Mouse (Mus musculus) Patski (cell line): ENCODE data around the gene Cs. TPM values are rescaled to one million over a fixed set of nuclear protein-coding genes. Genes with fewer than 3 reads are reported as not detected.
A peak's percentile ranks its signal among the peaks of the same experiment; 100 is the strongest.

Experiments
- ATAC-seq: fragments of 100-300 bp; one replicate; pipeline ENCODE4 v1.8.0; 2021
- CTCF ChIA-PET: fragments of 350-600 bp; sonication (Branson Sonifier 250); formaldehyde crosslinking; loops from one replicate; lab custom pipeline; 2022; ENCODE audit warnings: inconsistent platforms; lab: Charles Lee
- POLR2A ChIA-PET: fragments of 350-600 bp; sonication (Branson Sonifier 250); formaldehyde crosslinking; loops from one replicate; lab custom pipeline; 2022; ENCODE audit warnings: antibody characterized with exemption, inconsistent platforms; lab: Charles Lee
- DNase-seq: peaks from one replicate; pipeline ENCODE4 v3.0.0-alpha.2; 2011; ENCODE audit warnings: low read depth, low spot score
- H3K27me3 ChIP-seq: fragments of 371-371 bp; one replicate; pipeline ENCODE4 v1.5.1; 2021
- CTCF ChIP-seq: fragments of 100-300 bp; IDR thresholded peaks from one replicate; pipeline ENCODE4 v1.5.1; 2021
- in situ Hi-C: fragments of 300-500 bp; cut with MboI; formaldehyde crosslinking; loops from 3 replicates; pipeline ENCODE4 v1.11.1; 2018; ENCODE audit warnings: low pct_unique_long_range_greater_than_20kb, mixed read lengths
- polyA plus RNA-seq: library from polyadenylated mRNA; unstranded; gene quantifications from one replicate; pipeline ENCODE4 v1.2.3, GENCODE M21; 2021

Gene Cs
- polyA plus RNA-seq, 1 experiment from 2014 or later = 279 TPM

DNA sequence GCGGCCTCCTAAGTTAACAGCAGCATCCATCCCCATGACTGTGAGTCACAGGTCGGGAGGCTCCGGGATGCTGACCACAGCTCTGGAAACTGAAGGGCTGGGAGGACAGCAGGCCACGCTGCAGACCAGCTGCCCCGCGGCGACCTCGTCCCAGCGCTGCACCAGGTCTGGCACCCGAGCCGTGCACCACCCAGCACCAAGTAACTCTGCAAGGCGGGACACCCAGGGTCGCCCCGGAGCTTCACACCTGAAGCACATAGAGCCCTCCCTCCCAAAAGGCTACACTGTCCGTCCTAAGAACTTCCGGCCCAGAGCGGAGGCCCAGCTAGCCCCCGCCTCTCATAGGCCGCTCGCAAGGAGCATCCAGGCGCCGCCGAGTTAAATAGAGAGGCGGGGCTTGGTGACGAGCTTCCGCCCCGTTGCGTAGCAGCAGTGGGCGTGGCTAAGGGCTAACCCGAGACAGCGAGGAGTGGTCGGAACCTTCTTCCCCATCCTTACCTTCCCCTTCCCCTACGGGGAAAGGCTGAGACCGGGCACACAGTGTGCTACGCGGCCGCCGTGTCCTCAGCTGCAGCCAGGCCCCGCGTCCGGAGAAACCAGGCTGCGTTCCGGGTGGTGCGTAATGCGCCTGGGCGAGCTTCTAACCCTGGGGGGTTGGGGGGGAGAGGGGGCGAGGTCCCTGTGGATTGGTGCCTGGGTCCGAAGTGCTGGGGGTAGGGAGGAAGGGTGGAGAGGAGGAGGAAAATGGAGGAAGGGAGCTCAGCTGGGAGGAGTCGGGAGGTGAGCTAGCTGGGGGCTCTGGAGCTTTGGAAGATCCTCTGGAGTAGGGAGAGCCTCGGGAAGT, 73.9 kb downstream of the Cs start, which contains the start of the genes Nabp2 and Rnf41:
Gene Nabp2 (minus strand): TSS at position 282 of the 844 bp plus-strand sequence.
Gene Rnf41 (plus strand): TSS at position 447 of the 844 bp plus-strand sequence.
- ChIA-PET POLR2A (interaction anchor here (0.6 to 1.8 kb wide), 11 partner anchors 10 to 89 kb away, joined by 3 to 7 read pairs (median 4); partner anchors contain the start of genes Ankrd52 and Coq10a), CTCF (interaction anchor here (0.9 to 2.0 kb wide), 11 partner anchors 9 to 136 kb away, joined by 3 to 10 read pairs (median 3); partner anchors contain the start of genes Ankrd52, Coq10a, Myl6 and Zc3h10)
- TF ChIP-seq CTCF = no peak
- in situ Hi-C loops = no loop called here
- no peaks in the 10 kb centered on the region for H3K27me3 ChIP-seq
- ATAC-seq = peak; percentile 81
- DNase-seq = peak; percentile 83

- H3K27me3 ChIP-seq = no peaks in the 10 kb centered on the region
- ChIA-PET POLR2A (interaction anchor here (0.7 to 1.8 kb wide), 7 partner anchors 9 to 89 kb away, joined by 3 to 7 read pairs (median 6); partner anchors contain the start of genes Ankrd52 and Coq10a), CTCF (interaction anchor here (1.0 to 2.0 kb wide), 8 partner anchors 9 to 135 kb away, joined by 3 to 10 read pairs (median 3); partner anchors contain the start of genes Ankrd52, Coq10a, Myl6 and Zc3h10)
- TF ChIP-seq CTCF = no peak
- no peak for ATAC-seq
- in situ Hi-C loops = no loop called here
- DNase-seq = no peak
These were observed 74.5 kb downstream of the Cs start for GRCm38 (mm10) chr10:128412055-128412381.

Other genes with a start within 250 kb of the Cs start
- 45.8 TPM for gene Baz2a, start 246.2 kb upstream of the Cs start, polyA plus RNA-seq
- 74.2 TPM for gene Rbms2, start 157.4 kb upstream of the Cs start, polyA plus RNA-seq
- 1.6 TPM for gene Gls2, start 143.3 kb upstream of the Cs start, polyA plus RNA-seq
- 13.8 TPM for gene Spryd4, start 125.9 kb upstream of the Cs start, polyA plus RNA-seq
- 0.04 TPM for gene Mip, start 111.9 kb upstream of the Cs start, polyA plus RNA-seq
- 17.5 TPM for gene Timeless, start 105.7 kb upstream of the Cs start, polyA plus RNA-seq
- gene Apon, start 83.6 kb upstream of the Cs start, polyA plus RNA-seq = 1.4 TPM
- gene Apof, start 69.1 kb upstream of the Cs start, polyA plus RNA-seq = 0.10 TPM
- 29.5 TPM for gene Stat2, start 67.2 kb upstream of the Cs start, polyA plus RNA-seq
- 0.04 TPM for gene Il23a, start 39.0 kb upstream of the Cs start, polyA plus RNA-seq
- gene Pan2, start 34.4 kb upstream of the Cs start, polyA plus RNA-seq = 20.3 TPM
- gene Cnpy2, start 15.3 kb upstream of the Cs start, polyA plus RNA-seq = 200 TPM
- 34.5 TPM for gene Coq10a, start 31.3 kb downstream of the Cs start, polyA plus RNA-seq
- 55.9 TPM for gene Ankrd52, start 39.4 kb downstream of the Cs start, polyA plus RNA-seq
- 0.12 TPM for gene Slc39a5, start 63.5 kb downstream of the Cs start, polyA plus RNA-seq
- gene Nabp2, start 73.8 kb downstream of the Cs start, polyA plus RNA-seq = 85.0 TPM
- gene Rnf41, start 73.9 kb downstream of the Cs start, polyA plus RNA-seq = 43.3 TPM
- 102 TPM for gene Smarcc2, start 121.5 kb downstream of the Cs start, polyA plus RNA-seq
- gene Myl6, start 156.4 kb downstream of the Cs start, polyA plus RNA-seq = 1,994 TPM
- gene Myl6b, start 161.0 kb downstream of the Cs start, polyA plus RNA-seq = 54.1 TPM
- 75.8 TPM for gene Esyt1, start 188.1 kb downstream of the Cs start, polyA plus RNA-seq
- 16.8 TPM for gene Zc3h10, start 210.0 kb downstream of the Cs start, polyA plus RNA-seq
- gene Rpl41, start 211.6 kb downstream of the Cs start, polyA plus RNA-seq = 1,532 TPM
- gene Pa2g4, start 228.3 kb downstream of the Cs start, polyA plus RNA-seq = 117 TPM